Mouse (Mus musculus) forebrain, embryonic 12.5 days (tissue): ENCODE data around the gene Cdk2ap2. TPM values are rescaled to one million over a fixed set of nuclear protein-coding genes. Genes with fewer than 3 reads are reported as not detected.
A peak's percentile ranks its signal among the peaks of the same experiment; 100 is the strongest.

Experiments used
- ATAC-seq: fragments of 200-750 bp; cut with Nextera tagmentation; 2 replicates; pipeline ENCODE4 v1.8.0; 2017; ENCODE audit warnings: moderate TSS enrichment; ENCODE audit not compliant: low FRiP score
- H3K27ac ChIP-seq: fragments of 300-500 bp; sonication (generic); 2 replicates; pipeline ENCODE4 v1.5.1; 2016; ENCODE audit warnings: mild to moderate bottlenecking
- H3K27me3 ChIP-seq: fragments of 300-500 bp; sonication (generic); 2 replicates; pipeline ENCODE4 v1.6.1; 2016; ENCODE audit warnings: mild to moderate bottlenecking
- H3K36me3 ChIP-seq: fragments of 300-500 bp; sonication (generic); replicated peaks from 2 replicates; pipeline ENCODE4 v1.6.1; 2016; ENCODE audit warnings: mild to moderate bottlenecking
- H3K4me1 ChIP-seq: fragments of 300-500 bp; sonication (generic); 2 replicates; pipeline ENCODE4 v1.6.1; 2016
- H3K4me2 ChIP-seq: fragments of 300-500 bp; sonication (generic); 2 replicates; pipeline ENCODE4 v1.6.1; 2016; ENCODE audit warnings: mild to moderate bottlenecking, moderate library complexity
- H3K4me3 ChIP-seq: fragments of 300-500 bp; sonication (generic); replicated peaks from 2 replicates; pipeline ENCODE4 v1.5.1; 2016; ENCODE audit warnings: mild to moderate bottlenecking
- H3K9ac ChIP-seq: fragments of 300-500 bp; sonication (generic); 2 replicates; pipeline ENCODE4 v1.6.1; 2016; ENCODE audit warnings: mild to moderate bottlenecking
- H3K9me3 ChIP-seq: fragments of 300-500 bp; sonication (generic); 2 replicates; pipeline ENCODE4 v1.6.1; 2016
- WGBS: fragments of 180-500 bp; shearing (Covaris S2); methylation state at CpG from one replicate; pipeline ENCODE4 v1.1.7; 2016; 5-methylcytosine and 5-hydroxymethylcytosine counted together
- polyA plus RNA-seq: library from polyadenylated mRNA; unstranded; fragments of >200 nt; fragmentation: Nextera tagmentation; extraction: Ambion mirVana; gene quantifications from 2 replicates; pipeline ENCODE4 v1.2.1, GENCODE M21; 2016

The Cdk2ap2 gene
- polyA plus RNA-seq, 1 experiment from 2014 or later = 70.4 TPM

DNA sequence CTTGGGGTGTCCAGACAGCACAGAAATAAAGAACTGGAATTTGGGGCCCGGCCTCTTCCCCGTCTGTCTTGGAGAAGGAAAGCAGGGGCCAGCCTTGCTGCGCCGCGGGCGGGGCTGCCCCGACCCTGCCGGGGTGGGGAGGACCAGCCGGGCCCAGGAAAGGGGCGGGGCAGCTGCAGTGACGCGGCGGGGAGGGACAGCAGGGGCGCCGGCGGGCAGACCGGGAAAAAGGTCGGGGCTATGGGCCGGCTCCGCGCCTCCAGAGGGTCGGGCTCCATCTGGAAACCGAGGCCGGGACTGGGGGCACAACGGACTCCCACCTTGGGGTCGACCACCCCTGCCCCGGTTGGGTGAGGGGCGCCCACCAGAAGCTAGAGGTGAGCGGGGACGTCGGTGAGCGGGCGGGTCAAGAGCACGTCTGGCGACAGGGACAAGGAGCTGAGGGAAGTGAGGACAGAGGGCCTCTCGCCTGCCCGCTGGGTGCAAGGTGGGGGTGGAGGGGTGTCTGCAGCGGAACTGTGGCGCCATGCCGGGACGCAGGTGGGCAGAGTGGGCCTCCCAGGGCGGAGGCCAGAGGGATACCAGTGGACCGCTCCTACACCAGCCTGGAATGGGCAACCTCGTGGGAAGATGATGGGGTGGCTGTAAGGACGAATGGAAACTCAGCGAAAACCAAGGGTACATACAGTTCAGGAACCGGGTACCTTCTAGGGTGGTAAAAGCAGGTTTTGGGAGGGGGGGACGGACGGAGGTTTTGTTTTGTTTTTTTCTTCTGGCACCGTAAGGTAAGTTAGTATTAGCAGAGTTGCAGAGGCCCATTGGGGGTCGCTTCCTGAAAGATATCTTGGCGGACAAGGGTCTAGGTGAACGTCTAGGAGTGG lies 3.1 kb downstream of the Cdk2ap2 start, which contains the start of gene Pitpnm1:
Gene Pitpnm1 (plus strand): TSS at position 162 of the 881 bp plus-strand sequence.
- Histone ChIP-seq H3K4me1 (peaks cover 54% of the 10 kb centered on the region), H3K4me2 (peak within 1 kb of the TSS; percentile 95), H3K9me3 (no peaks in the 10 kb centered on the region), H3K36me3 (no peaks in the 10 kb centered on the region), H3K27ac (no peak within 1 kb of the TSS), H3K4me3 (peak within 1 kb of the TSS; percentile 57), H3K9ac (peak within 1 kb of the TSS; percentile 66), H3K27me3 (peaks cover 43% of the 10 kb centered on the region)
- WGBS = 1% methylated on average over 53 of the region's 53 CpGs
- no peak for ATAC-seq

DNA sequence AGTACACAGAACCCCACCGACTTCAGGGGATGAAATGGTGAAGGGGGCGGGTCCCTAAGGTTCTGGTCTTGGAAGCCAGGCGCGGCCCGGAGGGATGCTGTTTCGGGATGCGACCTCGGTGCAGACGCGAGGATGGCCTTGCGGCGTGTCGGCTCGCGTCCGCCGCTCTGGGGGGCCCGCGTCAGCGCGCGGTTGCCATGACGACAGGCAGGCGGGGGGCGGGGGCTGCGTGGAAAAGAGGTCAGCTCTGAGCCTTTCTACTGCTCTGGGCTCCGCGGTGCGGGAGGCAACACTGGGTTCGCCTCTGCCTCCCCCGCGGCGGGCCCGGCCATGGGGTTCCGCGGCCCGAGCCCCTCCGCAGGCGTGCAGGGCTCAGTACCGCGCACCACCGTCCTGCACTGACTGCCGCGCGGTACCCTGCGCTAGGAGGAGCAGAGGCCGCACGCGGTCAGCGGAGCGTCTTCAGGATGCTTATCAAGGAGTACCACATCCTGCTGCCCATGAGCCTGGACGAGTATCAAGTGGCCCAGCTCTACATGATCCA lies 3.8 kb downstream of the Cdk2ap2 start:
- Histone ChIP-seq H3K27me3 (peaks cover 43% of the 10 kb centered on the region), H3K9me3 (no peaks in the 10 kb centered on the region), H3K4me3 (peak overlapping the region; percentile 57), H3K4me1 (peaks cover 54% of the 10 kb centered on the region), H3K27ac (no peak overlapping the region), H3K36me3 (no peaks in the 10 kb centered on the region), H3K4me2 (peak overlapping the region; percentile 95), H3K9ac (peak overlapping the region; percentile 66)
- peak; percentile 10; the same call in 1 of the 2 replicates for ATAC-seq
- under 1% methylated on average over 52 of the region's 52 CpGs for WGBS

DNA sequence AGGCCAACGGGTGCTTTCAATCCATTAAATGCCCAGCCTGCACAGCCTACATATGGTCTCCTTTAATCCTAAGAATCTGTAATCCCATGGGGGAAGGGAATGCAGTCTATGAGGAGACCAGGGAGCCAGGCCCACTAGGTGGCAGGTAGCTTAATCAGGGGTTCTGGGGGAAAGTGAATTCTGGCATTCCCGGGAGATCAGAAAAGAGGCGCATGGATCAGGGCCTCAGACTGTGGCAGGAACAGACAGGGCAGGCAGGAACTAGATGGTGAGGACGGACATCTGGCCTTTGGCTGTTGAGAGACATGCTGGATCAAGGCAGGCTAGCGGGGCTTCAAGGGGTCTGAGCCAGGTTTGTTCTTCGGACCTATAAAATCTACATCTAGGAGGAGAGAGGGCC lies 4.5 kb downstream of the Cdk2ap2 start:
- peak overlapping the region; percentile 95 for H3K4me2 ChIP-seq
- no peak for ATAC-seq
- no peak overlapping the region for H3K27ac ChIP-seq
- 43% methylated on average over 6 of the region's 6 CpGs for WGBS
- peak overlapping the region; percentile 66 for H3K9ac ChIP-seq
- peaks cover 43% of the 10 kb centered on the region for H3K27me3 ChIP-seq
- peaks cover 48% of the 10 kb centered on the region for H3K4me1 ChIP-seq
- no peaks in the 10 kb centered on the region for H3K9me3 ChIP-seq
- H3K4me3 ChIP-seq = peak overlapping the region; percentile 57
- H3K36me3 ChIP-seq = no peaks in the 10 kb centered on the region

DNA sequence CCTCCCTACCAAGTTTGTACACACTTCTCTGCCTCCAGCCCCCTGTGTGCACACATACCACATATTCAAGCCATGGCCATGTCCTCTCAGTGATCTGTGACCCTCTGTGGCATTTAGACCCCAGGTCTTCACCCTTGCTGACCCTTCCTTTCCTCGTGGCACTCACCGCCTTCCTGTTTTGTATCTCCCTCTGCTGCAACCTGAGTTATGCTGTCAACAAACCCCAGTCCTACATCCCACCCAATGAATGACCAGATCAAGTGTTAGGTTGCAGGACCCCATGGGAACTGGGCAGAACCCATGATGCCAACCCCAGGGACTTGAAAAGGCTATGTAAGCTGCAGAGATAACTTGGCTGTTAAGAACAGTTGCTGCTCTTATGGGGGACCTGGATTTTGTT lies 5.1 kb downstream of the Cdk2ap2 start:
- no peaks in the 10 kb centered on the region for H3K36me3 ChIP-seq
- H3K27me3 ChIP-seq = peaks cover 43% of the 10 kb centered on the region
- H3K4me2 ChIP-seq = 0 out of 2 replicates have a peak overlapping the region, but pooled peaks have one; percentile 95
- peaks cover 46% of the 10 kb centered on the region for H3K4me1 ChIP-seq
- ATAC-seq = no peak
- no peak overlapping the region for H3K9ac ChIP-seq
- no peaks in the 10 kb centered on the region for H3K9me3 ChIP-seq
- H3K27ac ChIP-seq = no peak overlapping the region
- no peak overlapping the region for H3K4me3 ChIP-seq
- WGBS = 87% methylated on average over 2 of the region's 2 CpGs

DNA sequence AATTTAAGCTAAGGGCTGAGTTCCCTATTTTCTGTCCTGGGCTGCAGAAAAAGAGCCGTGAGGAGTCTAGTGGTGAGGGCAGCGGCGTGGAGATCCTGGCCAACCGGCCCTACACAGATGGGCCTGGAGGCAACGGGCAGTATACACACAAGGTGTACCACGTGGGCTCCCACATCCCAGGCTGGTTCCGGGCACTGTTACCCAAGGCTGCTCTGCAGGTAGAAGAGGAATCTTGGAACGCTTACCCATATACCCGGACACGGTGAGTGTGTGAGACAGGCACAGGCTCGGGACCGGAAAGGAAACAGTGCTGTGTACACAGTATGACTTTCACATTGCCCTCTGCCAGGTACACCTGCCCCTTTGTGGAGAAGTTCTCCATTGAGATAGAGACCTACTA lies 5.6 kb downstream of the Cdk2ap2 start:
- Histone ChIP-seq H3K4me1 (peaks cover 44% of the 10 kb centered on the region), H3K9me3 (no peaks in the 10 kb centered on the region), H3K9ac (no peak overlapping the region), H3K4me2 (no peak overlapping the region), H3K36me3 (peaks cover 4% of the 10 kb centered on the region; the same call in 1 of the 2 replicates), H3K27me3 (peaks cover 43% of the 10 kb centered on the region), H3K27ac (no peak overlapping the region), H3K4me3 (no peak overlapping the region)
- WGBS = 92% methylated on average over 12 of the region's 12 CpGs
- ATAC-seq = no peak

DNA sequence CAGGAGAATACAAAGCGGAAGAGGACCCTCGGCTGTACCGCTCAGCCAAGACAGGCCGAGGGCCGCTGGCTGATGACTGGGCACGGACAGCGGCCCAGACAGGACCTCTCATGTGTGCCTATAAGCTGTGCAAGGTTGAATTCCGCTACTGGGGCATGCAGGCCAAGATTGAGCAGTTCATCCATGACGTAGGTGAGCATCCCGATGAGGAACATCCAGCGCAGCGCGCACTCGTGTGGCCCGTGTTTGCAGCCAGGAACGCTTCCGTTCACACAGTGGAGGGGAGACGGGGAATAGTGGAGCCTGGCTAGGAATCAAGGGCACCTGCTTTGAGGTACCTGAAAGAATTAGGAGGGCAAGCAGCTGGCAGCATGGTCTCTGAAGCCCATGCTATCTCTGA lies 6.3 kb downstream of the Cdk2ap2 start:
- 94% methylated on average over 18 of the region's 18 CpGs for WGBS
- Histone ChIP-seq H3K27ac (no peak overlapping the region), H3K9me3 (no peaks in the 10 kb centered on the region), H3K4me2 (no peak overlapping the region), H3K4me1 (peaks cover 37% of the 10 kb centered on the region), H3K4me3 (no peak overlapping the region), H3K36me3 (peaks cover 4% of the 10 kb centered on the region; the same call in 1 of the 2 replicates), H3K9ac (no peak overlapping the region), H3K27me3 (peaks cover 43% of the 10 kb centered on the region)
- ATAC-seq = no peak

DNA sequence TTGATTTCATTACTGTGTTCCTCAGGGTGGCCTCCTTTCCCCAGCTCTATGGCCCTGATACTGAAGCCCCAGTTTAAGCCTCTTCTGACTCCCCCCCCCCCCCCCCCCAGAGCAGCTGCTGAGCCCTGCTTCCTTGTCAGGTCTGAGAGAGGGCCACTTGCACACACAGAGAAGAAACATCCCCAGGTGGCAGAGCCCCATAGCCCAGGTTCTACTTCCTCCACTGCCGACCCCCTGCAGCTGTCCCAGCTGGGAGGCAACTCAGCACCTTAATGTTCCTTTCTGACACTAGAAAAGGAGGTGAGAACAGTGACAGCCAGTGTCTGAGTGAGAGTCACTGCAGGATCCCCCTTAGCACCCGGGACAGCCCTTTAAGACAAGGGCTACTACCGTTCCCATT lies 6.8 kb downstream of the Cdk2ap2 start:
- Histone ChIP-seq H3K9ac (no peak overlapping the region), H3K4me3 (no peak overlapping the region), H3K36me3 (peaks cover 4% of the 10 kb centered on the region; the same call in 1 of the 2 replicates), H3K27ac (no peak overlapping the region), H3K4me2 (no peak overlapping the region), H3K27me3 (peaks cover 43% of the 10 kb centered on the region), H3K9me3 (no peaks in the 10 kb centered on the region), H3K4me1 (peaks cover 32% of the 10 kb centered on the region)
- 85% methylated on average over 3 of the region's 3 CpGs for WGBS
- no peak for ATAC-seq

DNA sequence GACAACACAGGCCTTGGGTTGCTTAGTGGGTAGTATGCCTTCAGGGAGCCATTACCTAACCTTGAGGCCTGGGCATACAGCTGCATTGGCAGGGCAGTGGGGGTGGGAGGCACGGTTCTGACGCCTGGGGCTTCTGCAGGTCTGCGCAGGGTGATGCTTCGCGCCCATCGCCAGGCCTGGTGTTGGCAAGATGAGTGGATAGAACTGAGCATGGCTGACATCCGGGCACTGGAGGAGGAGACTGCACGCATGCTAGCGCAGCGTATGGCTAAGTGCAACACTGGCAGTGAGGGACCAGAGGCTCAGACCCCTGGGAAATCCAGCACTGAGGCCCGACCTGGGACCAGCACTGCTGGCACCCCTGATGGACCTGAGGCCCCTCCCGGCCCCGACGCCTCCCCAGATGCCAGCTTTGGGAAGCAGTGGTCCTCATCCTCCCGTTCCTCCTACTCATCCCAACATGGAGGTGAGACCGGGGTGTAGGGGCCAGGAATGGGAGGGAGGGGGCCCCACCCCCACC lies 7.8 kb downstream of the Cdk2ap2 start:
- WGBS = 89% methylated on average over 16 of the region's 16 CpGs
- H3K4me1 ChIP-seq = peaks cover 22% of the 10 kb centered on the region
- H3K36me3 ChIP-seq = peaks cover 4% of the 10 kb centered on the region; the same call in 1 of the 2 replicates
- H3K9ac ChIP-seq = no peak overlapping the region
- H3K9me3 ChIP-seq = no peaks in the 10 kb centered on the region
- no peak overlapping the region for H3K4me2 ChIP-seq
- ATAC-seq = no peak
- no peak overlapping the region for H3K27ac ChIP-seq
- no peak overlapping the region for H3K4me3 ChIP-seq
- H3K27me3 ChIP-seq = peaks cover 34% of the 10 kb centered on the region

DNA sequence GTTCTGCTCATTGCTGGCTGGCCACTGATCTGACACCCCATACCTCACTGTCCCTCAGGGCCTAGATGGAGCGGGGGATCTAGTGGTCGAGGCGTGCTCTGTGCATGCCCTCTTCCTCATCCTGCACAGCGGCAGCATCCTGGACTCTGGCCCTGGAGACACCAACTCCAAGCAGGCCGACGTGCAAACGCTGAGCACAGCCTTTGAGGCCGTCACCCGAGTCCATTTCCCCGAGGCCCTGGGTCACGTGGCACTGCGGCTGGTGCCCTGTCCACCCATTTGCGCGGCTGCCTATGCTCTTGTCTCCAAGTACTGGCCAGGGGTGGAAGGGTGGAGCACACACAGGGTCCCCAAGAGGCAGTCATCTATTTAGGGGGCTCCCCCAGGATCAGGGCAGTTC lies 9.7 kb downstream of the Cdk2ap2 start:
- peaks cover 15% of the 10 kb centered on the region for H3K27me3 ChIP-seq
- peaks cover 16% of the 10 kb centered on the region; the same call in 1 of the 2 replicates for H3K36me3 ChIP-seq
- H3K4me2 ChIP-seq = no peak overlapping the region
- H3K4me1 ChIP-seq = peaks cover 3% of the 10 kb centered on the region; the same call in 1 of the 2 replicates
- H3K27ac ChIP-seq = no peak overlapping the region
- H3K9ac ChIP-seq = no peak overlapping the region
- 92% methylated on average over 14 of the region's 14 CpGs for WGBS
- no peak overlapping the region for H3K4me3 ChIP-seq
- no peak for ATAC-seq
- no peaks in the 10 kb centered on the region for H3K9me3 ChIP-seq

DNA sequence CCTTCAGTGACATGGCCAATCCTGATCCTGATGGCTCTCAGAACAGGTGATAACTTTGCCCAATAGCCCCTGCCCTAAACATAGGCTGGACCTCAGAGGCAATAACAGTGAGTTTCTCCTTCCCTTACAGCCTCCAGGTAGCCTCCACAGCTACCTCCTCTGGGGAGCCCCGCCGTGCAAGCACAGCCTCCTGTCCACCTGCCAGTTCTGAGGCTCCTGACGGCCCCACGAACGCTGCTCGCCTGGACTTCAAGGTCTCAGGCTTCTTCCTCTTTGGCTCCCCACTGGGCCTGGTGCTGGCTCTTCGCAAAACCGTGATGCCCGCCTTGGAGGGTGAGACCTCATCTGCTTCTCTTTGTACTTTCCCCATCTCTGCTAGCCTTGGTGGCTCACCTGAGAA lies 11.6 kb downstream of the Cdk2ap2 start:
- 95% methylated on average over 9 of the region's 9 CpGs for WGBS

DNA sequence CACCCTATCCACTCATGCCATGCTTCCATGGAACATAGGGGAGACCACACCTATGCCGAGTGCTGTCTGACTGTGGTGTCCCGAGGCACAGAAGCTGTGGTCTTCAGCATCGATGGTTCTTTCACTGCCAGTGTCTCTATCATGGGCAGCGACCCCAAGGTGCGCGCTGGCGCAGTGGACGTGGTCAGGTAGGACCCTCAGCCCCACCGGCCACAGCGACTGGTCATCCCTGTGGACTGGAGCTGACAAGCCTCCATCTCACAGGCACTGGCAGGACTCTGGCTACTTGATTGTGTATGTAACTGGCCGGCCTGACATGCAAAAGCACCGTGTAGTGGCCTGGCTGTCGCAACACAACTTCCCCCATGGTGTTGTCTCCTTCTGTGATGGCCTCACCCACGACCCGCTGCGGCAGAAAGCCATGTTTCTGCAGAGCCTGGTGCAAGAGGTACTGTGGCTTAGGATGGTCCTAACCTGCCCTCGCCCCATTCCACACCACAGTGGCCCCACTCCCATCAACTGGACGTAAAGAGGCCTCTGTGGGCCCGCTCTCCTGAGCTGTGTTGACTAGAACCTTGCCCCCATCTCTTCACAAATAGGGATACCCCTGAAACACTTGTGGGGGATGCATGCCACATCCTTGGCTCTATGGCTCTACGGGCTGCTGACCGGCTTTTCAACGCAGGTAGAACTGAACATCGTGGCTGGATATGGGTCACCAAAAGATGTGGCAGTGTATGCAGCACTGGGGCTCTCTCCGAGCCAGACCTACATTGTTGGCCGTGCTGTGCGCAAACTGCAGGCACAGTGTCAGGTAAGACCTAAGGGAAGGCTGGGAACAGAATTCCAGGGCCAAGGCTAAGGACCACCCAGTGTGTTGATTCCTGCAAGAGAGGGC lies 15.3 kb downstream of the Cdk2ap2 start:
- Histone ChIP-seq H3K36me3 (peaks cover 69% of the 10 kb centered on the region), H3K4me3 (no peak overlapping the region), H3K9me3 (no peaks in the 10 kb centered on the region), H3K9ac (no peak overlapping the region), H3K4me1 (no peaks in the 10 kb centered on the region), H3K27me3 (no peaks in the 10 kb centered on the region), H3K4me2 (no peak overlapping the region), H3K27ac (no peak overlapping the region)
- no peak for ATAC-seq
- 95% methylated on average over 26 of the region's 26 CpGs for WGBS

More for the DNA sequence above, 11.6 kb downstream of the Cdk2ap2 start:
- Histone ChIP-seq H3K9ac (no peak overlapping the region), H3K4me1 (no peaks in the 10 kb centered on the region), H3K4me2 (no peak overlapping the region), H3K9me3 (no peaks in the 10 kb centered on the region), H3K27ac (no peak overlapping the region), H3K4me3 (no peak overlapping the region), H3K27me3 (no peaks in the 10 kb centered on the region), H3K36me3 (peaks cover 35% of the 10 kb centered on the region)
- ATAC-seq = no peak
